ENCODE assay signal across 8 mouse cellular contexts in the genomic region with DNA sequence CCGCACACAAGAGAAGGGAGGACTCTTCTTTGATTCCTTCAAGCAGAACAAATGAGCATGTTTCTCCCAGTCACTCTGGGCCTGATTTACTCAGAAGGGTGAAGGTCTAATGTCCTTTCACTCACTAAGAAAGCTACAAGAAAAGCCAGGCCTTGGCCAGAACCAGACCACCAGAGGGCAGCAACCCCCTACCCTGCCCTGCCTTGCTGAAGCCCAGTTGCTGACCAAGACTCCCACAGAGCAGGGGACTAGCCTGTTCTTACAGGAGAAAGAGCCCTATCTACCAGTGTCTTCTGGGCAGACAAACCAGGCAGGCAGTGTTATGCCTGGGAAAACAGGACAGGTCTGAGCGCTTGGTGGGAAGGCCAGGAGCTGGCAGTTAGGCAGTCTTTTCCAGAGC. TPM values are rescaled to one million over a fixed set of nuclear protein-coding genes. Genes with fewer than 3 reads are reported as not detected.
DNase-seq lines count a peak whose midpoint lies in the region; ATAC-seq and TF ChIP-seq lines count a peak whose summit lies in the region.

No protein-coding gene starts in this region.

- H3K9me3 ChIP-seq in forebrain, embryonic 12.5 days, result no peaks in the 10 kb centered on the region
- H3K9me3 ChIP-seq in intestine, postnatal 0 days (ENCODE audit: control insufficient read depth), result no peaks in the 10 kb centered on the region
- H3K9me3 ChIP-seq in lung, embryonic 15.5 days, result no peaks in the 10 kb centered on the region

- no peaks in the 10 kb centered on the region for H3K27me3 ChIP-seq in forebrain, embryonic 12.5 days
- H3K27me3 ChIP-seq in intestine, postnatal 0 days (replicated peaks; ENCODE audit: control insufficient read depth, insufficient read depth, low read length), result no peaks in the 10 kb centered on the region
- H3K27me3 ChIP-seq in lung, embryonic 15.5 days, result no peaks in the 10 kb centered on the region

- ATAC-seq in forebrain, embryonic 12.5 days (ENCODE audit: low FRiP score), result 0 out of 2 replicates have a peak, but pooled peaks have one; percentile 35
- ATAC-seq in intestine, postnatal 0 days, result no peak
- peak; percentile 52; the same call in 1 of the 2 replicates for ATAC-seq in lung, embryonic 15.5 days (ENCODE audit: borderline replicate concordance, extremely low read depth, low FRiP score, low TSS enrichment)

- no peaks in the 10 kb centered on the region; the same call in 1 of the 2 replicates for H3K36me3 ChIP-seq in forebrain, embryonic 12.5 days (replicated peaks)
- 0 out of 2 replicates have a peak, but pooled peaks cover 4% of the 10 kb centered on the region for H3K36me3 ChIP-seq in intestine, postnatal 0 days (ENCODE audit: control insufficient read depth, insufficient read depth)
- H3K36me3 ChIP-seq in lung, embryonic 15.5 days, result peaks cover 16% of the 10 kb centered on the region

- peak; percentile 71 for TF ChIP-seq CTCF in layer of hippocampus, adult 2 months (conservative IDR thresholded peaks at IDR 0.05)
- TF ChIP-seq CTCF in intestine, postnatal 0 days (IDR thresholded peaks at IDR 0.05; ENCODE audit: low read depth), result peak; percentile 77

- H3K4me2 ChIP-seq in forebrain, embryonic 12.5 days, result no peak overlapping the region
- H3K4me2 ChIP-seq in intestine, postnatal 0 days (replicated peaks; ENCODE audit: low read depth), result no peak overlapping the region
- H3K4me2 ChIP-seq in lung, embryonic 15.5 days, result no peak overlapping the region

- H3K4me1 ChIP-seq in forebrain, embryonic 12.5 days, result peaks cover 20% of the 10 kb centered on the region; the same call in 1 of the 2 replicates
- no peaks in the 10 kb centered on the region for H3K4me1 ChIP-seq in intestine, postnatal 0 days (replicated peaks; ENCODE audit: control insufficient read depth, insufficient read depth, low read length)
- peaks cover 5% of the 10 kb centered on the region for H3K4me1 ChIP-seq in lung, embryonic 15.5 days

- H3K27ac ChIP-seq in layer of hippocampus, adult 2 months, result no peak overlapping the region
- H3K27ac ChIP-seq in forebrain, embryonic 12.5 days, result 0 out of 2 replicates have a peak overlapping the region, but pooled peaks have one; percentile 32
- H3K27ac ChIP-seq in intestine, postnatal 0 days (ENCODE audit: low read depth, low read length), result no peak overlapping the region
- no peak overlapping the region for H3K27ac ChIP-seq in lung, embryonic 15.5 days

- H3K4me3 ChIP-seq in layer of hippocampus, adult 2 months, result no peak overlapping the region
- no peak overlapping the region for H3K4me3 ChIP-seq in forebrain, embryonic 12.5 days (replicated peaks)
- no peak overlapping the region for H3K4me3 ChIP-seq in intestine, postnatal 0 days (ENCODE audit: low read depth, low read length)
- no peak overlapping the region for H3K4me3 ChIP-seq in lung, embryonic 15.5 days

- 19% methylated on average over 2 of the region's 2 CpGs for WGBS in forebrain, embryonic 12.5 days
- whole genome bisulfite sequencing in intestine, postnatal 0 days, result 58% methylated on average over 2 of the region's 2 CpGs
- 27% methylated on average over 2 of the region's 2 CpGs for WGBS in lung, embryonic 15.5 days

- no peak overlapping the region for H3K9ac ChIP-seq in forebrain, embryonic 12.5 days
- no peak overlapping the region for H3K9ac ChIP-seq in intestine, postnatal 0 days (ENCODE audit: low read depth, low read length)
- H3K9ac ChIP-seq in lung, embryonic 15.5 days, result no peak overlapping the region

- DNase-seq in layer of hippocampus, adult 2 months (ENCODE audit: low spot score in 2 of 2), result no peak
- no peak for DNase-seq in layer of hippocampus, adult 9-10 months (ENCODE audit: low spot score)
- DNase-seq in NIH3T3 (ENCODE audit: low read depth), result peak; percentile 92
- peak; percentile 76 for DNase-seq in ovary, postnatal 14 days (ENCODE audit: low spot score)
- DNase-seq in urinary bladder, adult 2 months (ENCODE audit: low spot score), result no peak

RNA-seq across cellular contexts. Expression of a gene that starts 12.3 kb away (rescaled TPM):
- 10 to 100 TPM; 36.2 to 38.9 TPM for total RNA-seq in layer of hippocampus, adult 2 months (2021)
- polyA plus RNA-seq in forebrain, embryonic 12.5 days (2016; fragmentation: Nextera tagmentation; extraction: Ambion mirVana), result 24.7 and 26.1 TPM in 2 replicates
- polyA plus RNA-seq in intestine, postnatal 0 days (2015; fragmentation: Nextera tagmentation; extraction: Ambion mirVana), result 6.4 and 7.1 TPM in 2 replicates
- polyA plus RNA-seq in lung, embryonic 15.5 days (2015; fragmentation: Nextera tagmentation; extraction: Ambion mirVana), result 44.0 and 50.9 TPM in 2 replicates
- 56.7 and 64.7 TPM in 2 replicates for polyA plus RNA-seq in urinary bladder, adult 2 months (2012; rRNA removed)

RNA-seq across cellular contexts. Expression of a gene that starts 13.1 kb away (rescaled TPM):
- total RNA-seq in layer of hippocampus, adult 2 months (2021), result 10 to 100 TPM; 36.5 to 36.8 TPM
- polyA plus RNA-seq in forebrain, embryonic 12.5 days (2016; fragmentation: Nextera tagmentation; extraction: Ambion mirVana), result 39.9 and 41.3 TPM in 2 replicates
- 67.9 and 78.5 TPM in 2 replicates for polyA plus RNA-seq in intestine, postnatal 0 days (2015; fragmentation: Nextera tagmentation; extraction: Ambion mirVana)
- polyA plus RNA-seq in lung, embryonic 15.5 days (2015; fragmentation: Nextera tagmentation; extraction: Ambion mirVana), result 63.3 and 63.6 TPM in 2 replicates
- polyA plus RNA-seq in urinary bladder, adult 2 months (2012; rRNA removed), result 84.1 and 93.7 TPM in 2 replicates

RNA-seq across cellular contexts. Expression of a gene that starts 34.2 kb away (rescaled TPM):
- not detected for total RNA-seq in layer of hippocampus, adult 2 months (2021)
- polyA plus RNA-seq in forebrain, embryonic 12.5 days (2016; fragmentation: Nextera tagmentation; extraction: Ambion mirVana), result 10.9 and 12.0 TPM in 2 replicates
- polyA plus RNA-seq in intestine, postnatal 0 days (2015; fragmentation: Nextera tagmentation; extraction: Ambion mirVana), result 1.1 and 4.1 TPM in 2 replicates
- polyA plus RNA-seq in lung, embryonic 15.5 days (2015; fragmentation: Nextera tagmentation; extraction: Ambion mirVana), result 2.6 and 2.8 TPM in 2 replicates
- 0.49 and 0.52 TPM in 2 replicates for polyA plus RNA-seq in urinary bladder, adult 2 months (2012; rRNA removed)

Comparison
In these comparisons a context has a peak if more than half of its experiments do, and no peak if none do; other contexts are left out.
1. DNase-seq: peak in NIH3T3 (single experiment) and ovary, postnatal 14 days (single experiment); none in layer of hippocampus, adult 2 months (0 of 2), layer of hippocampus, adult 9-10 months (single experiment) and urinary bladder, adult 2 months (single experiment).